Mouse (Mus musculus): ENCODE results near the gene Cdhr3. TPM values are rescaled to one million over a fixed set of nuclear protein-coding genes. Genes with fewer than 3 reads are reported as not detected.

Gene Cdhr3
- polyA plus RNA-seq, 1 experiment from 2014 or later, result not detected

DNA sequence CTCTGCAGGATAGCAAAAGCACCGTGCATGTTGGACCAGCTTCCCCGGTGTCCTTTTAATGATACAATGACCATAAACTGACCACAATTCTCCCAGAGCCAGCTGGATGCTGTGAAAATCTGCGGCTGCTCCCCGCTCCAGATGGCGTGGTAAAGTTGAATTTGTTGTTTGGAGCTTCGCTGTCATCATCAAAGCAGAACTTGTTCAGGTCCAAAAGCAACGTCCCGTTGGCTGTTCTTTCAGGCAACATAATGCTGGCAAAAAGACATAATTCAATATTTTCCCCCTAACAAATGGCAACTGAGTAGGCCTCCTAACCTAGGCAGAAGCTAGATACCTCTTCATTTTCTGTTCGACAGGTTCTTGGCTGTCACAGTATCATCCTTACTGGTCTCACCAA is 39.4 kb downstream of the Cdhr3 start:
- no peak for ATAC-seq (ENCODE audit: low read depth)
- Histone ChIP-seq H3K4me3 (ENCODE audit: low read depth, low read length) (no peak overlapping the region), H3K36me3 (ENCODE audit: control insufficient read depth, insufficient read depth) (no peaks in the 10 kb centered on the region), H3K27ac (ENCODE audit: low read length) (no peak overlapping the region), H3K27me3 (ENCODE audit: control insufficient read depth, insufficient read depth, low read depth, low read length) (no peaks in the 10 kb centered on the region), H3K9me3 (replicated peaks; ENCODE audit: control insufficient read depth, low read length) (no peaks in the 10 kb centered on the region), H3K9ac (ENCODE audit: low read depth, low read length) (no peak overlapping the region), H3K4me1 (ENCODE audit: control insufficient read depth, low read depth, low read length) (peaks cover 2% of the 10 kb centered on the region), H3K4me2 (ENCODE audit: low read depth, low read length) (no peak overlapping the region)
- WGBS (ENCODE audit: insufficient replicate concordance), result 73% methylated on average over 9 of the region's 9 CpGs

GRCm38 (mm10) chr12:33048391-33048790 is 44.3 kb downstream of the Cdhr3 start:
- H3K27ac ChIP-seq (ENCODE audit: low read length), result no peak overlapping the region
- no peak overlapping the region for H3K4me2 ChIP-seq (ENCODE audit: low read depth, low read length)
- 42% methylated on average over 3 of the region's 3 CpGs for WGBS (ENCODE audit: insufficient replicate concordance)
- no peaks in the 10 kb centered on the region for H3K36me3 ChIP-seq (ENCODE audit: control insufficient read depth, insufficient read depth)
- ATAC-seq (ENCODE audit: low read depth), result no peak
- no peak overlapping the region for H3K9ac ChIP-seq (ENCODE audit: low read depth, low read length)
- no peak overlapping the region for H3K4me3 ChIP-seq (ENCODE audit: low read depth, low read length)
- no peaks in the 10 kb centered on the region for H3K27me3 ChIP-seq (ENCODE audit: control insufficient read depth, insufficient read depth, low read depth, low read length)
- H3K9me3 ChIP-seq (replicated peaks; ENCODE audit: control insufficient read depth, low read length), result no peaks in the 10 kb centered on the region
- H3K4me1 ChIP-seq (ENCODE audit: control insufficient read depth, low read depth, low read length), result no peaks in the 10 kb centered on the region

- Histone ChIP-seq H3K4me2 (ENCODE audit: low read depth, low read length) (no peak overlapping the region), H3K27me3 (ENCODE audit: control insufficient read depth, insufficient read depth, low read depth, low read length) (no peaks in the 10 kb centered on the region), H3K9me3 (replicated peaks; ENCODE audit: control insufficient read depth, low read length) (no peaks in the 10 kb centered on the region), H3K27ac (ENCODE audit: low read length) (no peak overlapping the region), H3K4me1 (ENCODE audit: control insufficient read depth, low read depth, low read length) (no peaks in the 10 kb centered on the region), H3K9ac (ENCODE audit: low read depth, low read length) (no peak overlapping the region), H3K36me3 (ENCODE audit: control insufficient read depth, insufficient read depth) (no peaks in the 10 kb centered on the region), H3K4me3 (ENCODE audit: low read depth, low read length) (no peak overlapping the region)
- no peak for ATAC-seq (ENCODE audit: low read depth)
- WGBS (ENCODE audit: insufficient replicate concordance), result 74% methylated on average over 7 of the region's 7 CpGs
These were observed 46.2 kb downstream of the Cdhr3 start for GRCm38 (mm10) chr12:33046434-33046833.

DNA sequence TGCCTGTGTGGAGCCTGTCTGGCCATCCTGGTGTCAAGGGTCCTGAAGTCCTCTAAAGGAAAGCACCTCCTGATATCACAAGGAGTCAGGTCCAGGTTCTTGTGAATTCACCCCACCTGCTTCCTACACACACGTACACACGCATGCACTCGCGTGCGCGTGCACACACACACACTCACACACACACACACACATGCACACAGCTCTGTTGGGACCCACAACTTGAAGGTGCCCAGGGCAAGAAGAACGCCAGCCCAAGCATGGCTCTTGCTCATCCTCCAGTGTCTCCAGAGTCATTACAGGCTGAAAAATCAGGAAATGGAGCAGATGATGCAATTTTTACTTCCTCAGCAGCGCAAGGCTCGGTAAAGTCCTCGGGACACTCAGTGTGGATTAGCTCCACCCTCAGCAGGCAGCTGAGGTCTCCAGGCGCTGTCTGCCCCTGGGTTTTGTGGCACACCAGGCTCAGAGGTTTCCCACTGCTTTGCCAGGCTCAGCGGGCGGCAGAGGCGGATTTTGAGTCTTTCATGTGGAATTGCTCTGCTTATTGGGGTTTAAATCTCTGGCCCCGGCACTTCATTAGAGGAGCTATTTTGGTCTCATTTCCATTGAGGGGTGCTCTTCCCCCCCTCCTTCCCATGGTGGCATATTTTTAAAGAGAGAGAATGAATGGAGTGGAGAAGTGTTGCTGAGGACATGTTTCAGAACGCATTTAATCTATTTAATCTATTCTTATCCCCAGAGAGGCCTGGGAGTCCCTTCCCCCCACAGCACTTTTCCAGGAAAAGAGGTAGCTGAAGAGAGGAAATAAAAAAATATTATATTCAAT is 46.9 kb downstream of the Cdhr3 start:
- H3K9me3 ChIP-seq (replicated peaks; ENCODE audit: control insufficient read depth, low read length), result no peaks in the 10 kb centered on the region
- no peaks in the 10 kb centered on the region for H3K36me3 ChIP-seq (ENCODE audit: control insufficient read depth, insufficient read depth)
- no peaks in the 10 kb centered on the region for H3K27me3 ChIP-seq (ENCODE audit: control insufficient read depth, insufficient read depth, low read depth, low read length)
- ATAC-seq (ENCODE audit: low read depth), result no peak
- H3K4me2 ChIP-seq (ENCODE audit: low read depth, low read length), result no peak overlapping the region
- no peaks in the 10 kb centered on the region for H3K4me1 ChIP-seq (ENCODE audit: control insufficient read depth, low read depth, low read length)
- 40% methylated on average over 16 of the region's 16 CpGs for WGBS (ENCODE audit: insufficient replicate concordance)
- H3K4me3 ChIP-seq (ENCODE audit: low read depth, low read length), result no peak overlapping the region
- no peak overlapping the region for H3K27ac ChIP-seq (ENCODE audit: low read length)
- H3K9ac ChIP-seq (ENCODE audit: low read depth, low read length), result no peak overlapping the region

DNA sequence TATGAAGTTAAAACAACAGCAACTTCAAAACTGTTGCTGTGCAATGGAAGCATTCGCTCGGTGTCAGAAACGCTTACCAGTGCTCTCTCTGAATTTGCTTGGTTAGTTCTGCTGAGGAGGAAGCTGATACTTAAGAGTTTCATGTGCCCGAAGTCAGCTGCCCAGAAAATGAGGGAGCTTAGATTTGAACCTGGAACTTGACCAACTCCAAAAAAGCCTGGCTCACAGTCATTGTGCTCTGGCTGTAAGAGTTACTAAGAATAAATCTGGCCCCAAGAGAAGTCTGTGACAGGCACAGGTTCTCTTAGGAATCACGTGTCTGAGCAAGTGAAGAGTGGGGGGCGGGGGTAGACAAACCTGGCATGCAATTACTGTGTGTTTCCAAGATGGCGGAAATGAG is 51.2 kb downstream of the Cdhr3 start:
- Histone ChIP-seq H3K27me3 (ENCODE audit: control insufficient read depth, insufficient read depth, low read depth, low read length) (no peaks in the 10 kb centered on the region), H3K27ac (ENCODE audit: low read length) (no peak overlapping the region), H3K4me3 (ENCODE audit: low read depth, low read length) (no peak overlapping the region), H3K4me2 (ENCODE audit: low read depth, low read length) (no peak overlapping the region), H3K9me3 (replicated peaks; ENCODE audit: control insufficient read depth, low read length) (no peaks in the 10 kb centered on the region), H3K4me1 (ENCODE audit: control insufficient read depth, low read depth, low read length) (peaks cover 2% of the 10 kb centered on the region; the same call in 1 of the 2 replicates), H3K9ac (ENCODE audit: low read depth, low read length) (no peak overlapping the region), H3K36me3 (ENCODE audit: control insufficient read depth, insufficient read depth) (no peaks in the 10 kb centered on the region)
- no peak for ATAC-seq (ENCODE audit: low read depth)
- 65% methylated on average over 7 of the region's 7 CpGs for WGBS (ENCODE audit: insufficient replicate concordance)

DNA sequence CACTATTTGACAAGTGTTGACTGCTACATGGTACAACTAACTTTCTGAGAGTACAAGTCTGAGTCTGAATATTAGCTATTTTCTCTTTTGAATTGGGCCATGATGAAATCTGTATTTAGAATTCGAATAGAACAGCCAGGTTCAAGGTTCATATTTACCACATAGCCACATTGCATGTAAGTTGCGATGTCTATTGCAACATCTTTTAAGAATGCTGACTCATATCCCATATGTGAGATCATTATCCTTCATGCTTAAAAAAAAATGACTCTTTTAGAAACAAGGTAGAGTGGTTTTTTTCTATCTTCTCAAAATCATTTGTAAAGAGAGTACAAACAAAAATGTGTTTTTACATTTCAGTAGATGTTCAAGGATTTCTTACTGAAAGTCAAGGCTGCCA is 51.9 kb downstream of the Cdhr3 start:
- H3K4me2 ChIP-seq (ENCODE audit: low read depth, low read length), result no peak overlapping the region
- no peaks in the 10 kb centered on the region for H3K36me3 ChIP-seq (ENCODE audit: control insufficient read depth, insufficient read depth)
- H3K4me3 ChIP-seq (ENCODE audit: low read depth, low read length), result no peak overlapping the region
- no peak; the same call in 1 of the 2 replicates for ATAC-seq (ENCODE audit: low read depth)
- no peaks in the 10 kb centered on the region; the same call in 1 of the 2 replicates for H3K27me3 ChIP-seq (ENCODE audit: control insufficient read depth, insufficient read depth, low read depth, low read length)
- H3K9ac ChIP-seq (ENCODE audit: low read depth, low read length), result no peak overlapping the region
- H3K4me1 ChIP-seq (ENCODE audit: control insufficient read depth, low read depth, low read length), result peaks cover 2% of the 10 kb centered on the region; the same call in 1 of the 2 replicates
- WGBS (ENCODE audit: insufficient replicate concordance), result 15% methylated on average over 2 of the region's 2 CpGs
- H3K9me3 ChIP-seq (replicated peaks; ENCODE audit: control insufficient read depth, low read length), result no peaks in the 10 kb centered on the region
- H3K27ac ChIP-seq (ENCODE audit: low read length), result no peak overlapping the region

GRCm38 (mm10) chr12:33038676-33039075 is 54.0 kb downstream of the Cdhr3 start:
- Histone ChIP-seq H3K4me2 (ENCODE audit: low read depth, low read length) (no peak overlapping the region), H3K36me3 (ENCODE audit: control insufficient read depth, insufficient read depth) (no peaks in the 10 kb centered on the region), H3K9ac (ENCODE audit: low read depth, low read length) (no peak overlapping the region), H3K27ac (ENCODE audit: low read length) (no peak overlapping the region), H3K4me3 (ENCODE audit: low read depth, low read length) (no peak overlapping the region), H3K27me3 (ENCODE audit: control insufficient read depth, insufficient read depth, low read depth, low read length) (peaks cover 3% of the 10 kb centered on the region; the same call in 1 of the 2 replicates), H3K4me1 (ENCODE audit: control insufficient read depth, low read depth, low read length) (peaks cover 2% of the 10 kb centered on the region; the same call in 1 of the 2 replicates), H3K9me3 (replicated peaks; ENCODE audit: control insufficient read depth, low read length) (no peaks in the 10 kb centered on the region)
- ATAC-seq (ENCODE audit: low read depth), result no peak

DNA sequence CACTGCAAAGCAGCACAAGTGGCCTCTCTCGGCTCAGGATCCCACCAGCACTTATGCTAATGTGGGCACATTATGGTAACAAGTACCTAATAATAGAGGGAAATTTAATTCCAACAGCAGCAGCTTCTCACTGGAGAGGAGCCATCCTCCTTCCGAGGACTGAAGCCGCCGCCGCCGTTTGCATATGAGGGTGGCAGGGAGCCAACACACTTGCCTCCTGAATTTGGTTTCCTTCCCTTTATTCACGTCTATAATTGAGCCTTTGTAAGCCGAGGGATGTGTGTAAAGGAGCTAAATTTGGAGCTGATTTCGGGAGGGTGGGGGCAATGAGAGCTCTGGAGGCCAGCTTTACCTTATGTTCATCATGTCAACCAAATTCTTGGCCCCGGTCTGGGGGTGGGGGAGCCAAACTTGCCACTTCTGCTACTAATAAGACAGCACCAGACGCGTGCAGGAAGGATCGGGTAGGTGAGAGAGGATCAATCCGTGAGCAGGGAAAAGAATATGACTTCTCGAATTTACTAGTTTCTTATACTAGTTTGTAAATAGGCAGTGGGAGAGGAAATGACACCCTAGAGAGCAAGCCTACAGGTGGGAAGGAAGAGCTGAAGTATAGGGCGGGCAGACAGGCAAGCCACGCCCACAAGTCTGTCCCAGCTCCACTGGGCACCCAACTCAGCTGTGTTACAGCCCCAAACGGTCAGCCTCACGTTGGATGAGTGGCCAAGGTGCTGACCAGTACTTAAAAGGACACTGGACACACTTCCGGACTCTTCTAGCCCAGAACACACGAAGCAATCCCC is 56.8 kb downstream of the Cdhr3 start:
- 15% methylated on average over 21 of the region's 21 CpGs for WGBS (ENCODE audit: insufficient replicate concordance)
- no peak overlapping the region for H3K9ac ChIP-seq (ENCODE audit: low read depth, low read length)
- no peaks in the 10 kb centered on the region for H3K36me3 ChIP-seq (ENCODE audit: control insufficient read depth, insufficient read depth)
- H3K4me1 ChIP-seq (ENCODE audit: control insufficient read depth, low read depth, low read length), result peaks cover 2% of the 10 kb centered on the region; the same call in 1 of the 2 replicates
- no peak overlapping the region for H3K4me3 ChIP-seq (ENCODE audit: low read depth, low read length)
- ATAC-seq (ENCODE audit: low read depth), result no peak
- peaks cover 3% of the 10 kb centered on the region; the same call in 1 of the 2 replicates for H3K27me3 ChIP-seq (ENCODE audit: control insufficient read depth, insufficient read depth, low read depth, low read length)
- no peak overlapping the region for H3K27ac ChIP-seq (ENCODE audit: low read length)
- no peaks in the 10 kb centered on the region for H3K9me3 ChIP-seq (replicated peaks; ENCODE audit: control insufficient read depth, low read length)
- H3K4me2 ChIP-seq (ENCODE audit: low read depth, low read length), result no peak overlapping the region; the same call in 1 of the 2 replicates
